Mouse (Mus musculus) liver, embryonic 11.5 days (tissue): ENCODE measurements around the gene Zfp764. TPM values are rescaled to one million over a fixed set of nuclear protein-coding genes. Genes with fewer than 3 reads are reported as not detected.
"Not testable (repeated sequence)": the region's sequence is repeated elsewhere in the genome, so short reads cannot be mapped to it uniquely, and the experiment has no call there.

Experiments used
- ATAC-seq: fragments of 200-750 bp; cut with Nextera tagmentation; replicated peaks from 2 replicates; pipeline ENCODE4 v1.8.0; 2017; ENCODE audit warnings: moderate number of reproducible peaks, mild to moderate bottlenecking, moderate TSS enrichment, moderate library complexity; ENCODE audit not compliant: low FRiP score
- DNase-seq: peaks from one replicate; pipeline ENCODE4 v3.0.0-alpha.2; 2017; ENCODE audit warnings: low spot score
- H3K27ac ChIP-seq: fragments of 300-500 bp; sonication (generic); 2 replicates; pipeline ENCODE4 v1.5.1; 2014; ENCODE audit warnings: mild to moderate bottlenecking, low read depth, low read length, control low read depth
- H3K27me3 ChIP-seq: fragments of 300-500 bp; sonication (generic); replicated peaks from 2 replicates; pipeline ENCODE4 v1.6.1; 2014; ENCODE audit warnings: low read length, mixed read lengths; ENCODE audit not compliant: control insufficient read depth, insufficient read depth
- H3K36me3 ChIP-seq: fragments of 300-500 bp; sonication (generic); 2 replicates; pipeline ENCODE4 v1.6.1; 2014; ENCODE audit warnings: mild to moderate bottlenecking, low read length, moderate library complexity, mixed read lengths; ENCODE audit not compliant: control insufficient read depth, insufficient read depth
- H3K4me1 ChIP-seq: fragments of 300-500 bp; sonication (generic); replicated peaks from 2 replicates; pipeline ENCODE4 v1.6.1; 2014; ENCODE audit warnings: low read length, mixed read lengths; ENCODE audit not compliant: control insufficient read depth, insufficient read depth
- H3K4me2 ChIP-seq: fragments of 300-500 bp; sonication (generic); 2 replicates; pipeline ENCODE4 v1.6.1; 2014; ENCODE audit warnings: mild to moderate bottlenecking, control low read depth, moderate library complexity
- H3K4me3 ChIP-seq: fragments of 300-500 bp; sonication (generic); 2 replicates; pipeline ENCODE4 v1.5.1; 2014; ENCODE audit warnings: low read depth, low read length, control low read depth
- H3K9ac ChIP-seq: fragments of 300-500 bp; sonication (generic); 2 replicates; pipeline ENCODE4 v1.6.1; 2014; ENCODE audit warnings: low read depth, low read length, control low read depth
- H3K9me3 ChIP-seq: fragments of 300-500 bp; sonication (generic); 2 replicates; pipeline ENCODE4 v1.6.1; 2016; ENCODE audit warnings: low read length, inconsistent platforms, mixed read lengths; ENCODE audit not compliant: control insufficient read depth
- WGBS: fragments of 180-500 bp; shearing (Covaris S2); extraction: QIAGEN DNeasy Blood & Tissue Kit; methylation state at CpG from one replicate; pipeline ENCODE4 v1.1.7; 2014; 5-methylcytosine and 5-hydroxymethylcytosine counted together
- polyA plus RNA-seq: library from polyadenylated mRNA; unstranded; fragments of >200 nt; fragmentation: Nextera tagmentation; extraction: Ambion mirVana; gene quantifications from 2 replicates; pipeline ENCODE4 v1.2.1, GENCODE M21; 2014

Zfp764 gene
- polyA plus RNA-seq, 1 experiment from 2014 or later = 4.8 TPM

- Histone ChIP-seq H3K4me1 (peaks cover 4% of the 10 kb centered on the region; the same call in 1 of the 2 replicates), H3K4me3 (no peak overlapping the region), H3K27ac (no peak overlapping the region), H3K9me3 (no peaks in the 10 kb centered on the region), H3K4me2 (no peak overlapping the region), H3K27me3 (no peaks in the 10 kb centered on the region), H3K36me3 (0 out of 2 replicates have a peak, but pooled peaks cover 3% of the 10 kb centered on the region), H3K9ac (no peak overlapping the region)
- ATAC-seq (no peak), DNase-seq (no peak)
- WGBS = 58% methylated on average over 3 of the region's 3 CpGs
Measured at GRCm38 (mm10) chr7:127400355-127400754, 6.3 kb downstream of the Zfp764 start.

DNA sequence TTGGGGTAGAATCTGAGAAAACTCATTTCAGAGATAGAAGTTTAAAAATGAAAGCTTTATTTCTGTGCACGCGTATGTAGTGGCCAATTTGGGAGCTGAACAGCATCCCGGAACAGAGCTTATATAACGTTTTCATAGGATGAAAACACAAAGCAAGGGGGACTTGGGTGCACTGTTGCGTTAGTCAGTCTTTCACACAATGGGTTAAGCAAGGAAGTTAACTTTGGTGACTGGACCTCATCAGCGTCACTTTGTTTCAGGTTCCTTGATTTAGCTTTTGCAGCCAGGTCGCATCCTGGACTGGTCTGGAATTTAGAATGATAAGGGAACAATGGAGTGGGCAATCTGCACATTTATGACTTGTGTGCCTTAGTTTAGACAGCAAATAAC is 12.7 kb downstream of the Zfp764 start:
- H3K4me3 ChIP-seq = peak overlapping the region; percentile 78
- 0 out of 2 replicates have a peak overlapping the region, but pooled peaks have one; percentile 88 for H3K27ac ChIP-seq
- 22% methylated on average over 7 of the region's 7 CpGs for WGBS
- H3K9ac ChIP-seq = peak overlapping the region; percentile 64
- H3K36me3 ChIP-seq = peaks cover 3% of the 10 kb centered on the region; the same call in 1 of the 2 replicates
- peaks cover 9% of the 10 kb centered on the region for H3K4me1 ChIP-seq
- no peaks in the 10 kb centered on the region for H3K27me3 ChIP-seq
- no peak for ATAC-seq
- H3K4me2 ChIP-seq = peak overlapping the region; percentile 89
- DNase-seq = no peak
- H3K9me3 ChIP-seq = no peaks in the 10 kb centered on the region

DNA sequence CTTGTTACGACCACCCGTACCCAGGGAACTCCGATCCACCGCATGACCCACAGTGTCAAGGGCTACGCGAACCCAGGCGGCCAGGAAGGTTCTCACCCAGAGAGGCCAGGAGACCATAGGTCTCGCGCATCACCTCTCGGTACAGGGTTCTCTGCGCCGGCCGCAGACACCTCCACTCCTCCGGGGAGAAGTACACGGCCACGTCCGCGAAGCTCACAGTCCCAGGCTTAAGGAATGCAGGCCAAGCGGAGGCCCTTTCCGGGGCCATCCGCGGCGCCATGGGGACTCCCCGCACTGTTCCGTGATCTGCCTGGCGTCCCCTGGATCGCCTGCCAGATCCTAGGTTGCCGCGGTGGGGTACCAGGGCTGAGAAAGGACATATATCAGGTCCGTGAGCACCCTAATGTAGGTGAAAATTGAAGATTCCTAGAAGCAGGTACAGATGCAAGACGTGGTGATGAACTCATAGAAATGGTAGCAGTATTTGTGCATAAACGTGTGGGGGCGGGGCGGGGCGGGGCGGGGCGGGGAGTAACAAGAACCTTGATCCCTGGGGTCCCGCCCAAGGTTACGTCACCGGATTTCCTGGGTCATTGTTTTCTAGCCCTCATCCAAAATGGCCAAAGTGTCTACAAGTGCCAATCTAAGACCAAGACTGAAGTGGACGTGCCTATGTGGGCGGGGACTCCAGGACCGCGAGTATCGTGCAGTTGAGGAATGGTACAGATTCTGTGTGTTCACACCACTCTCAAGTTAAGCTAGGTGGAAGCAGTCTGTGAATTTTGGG is 13.3 kb downstream of the Zfp764 start, which contains the start of gene E430018J23Rik:
E430018J23Rik (minus strand) TSS at position 473 of the 787 bp plus-strand sequence.
- Histone ChIP-seq H3K4me3 (peak within 1 kb of the TSS; percentile 78), H3K36me3 (peaks cover 3% of the 10 kb centered on the region; the same call in 1 of the 2 replicates), H3K27me3 (no peaks in the 10 kb centered on the region), H3K9me3 (no peaks in the 10 kb centered on the region), H3K4me2 (peak within 1 kb of the TSS; percentile 89), H3K27ac (peak within 1 kb of the TSS; percentile 88), H3K9ac (peak within 1 kb of the TSS; percentile 89), H3K4me1 (peaks cover 9% of the 10 kb centered on the region)
- ATAC-seq (peak; percentile 92), DNase-seq (peak; percentile 93)
- WGBS = under 1% methylated on average over 45 of the region's 45 CpGs

DNA sequence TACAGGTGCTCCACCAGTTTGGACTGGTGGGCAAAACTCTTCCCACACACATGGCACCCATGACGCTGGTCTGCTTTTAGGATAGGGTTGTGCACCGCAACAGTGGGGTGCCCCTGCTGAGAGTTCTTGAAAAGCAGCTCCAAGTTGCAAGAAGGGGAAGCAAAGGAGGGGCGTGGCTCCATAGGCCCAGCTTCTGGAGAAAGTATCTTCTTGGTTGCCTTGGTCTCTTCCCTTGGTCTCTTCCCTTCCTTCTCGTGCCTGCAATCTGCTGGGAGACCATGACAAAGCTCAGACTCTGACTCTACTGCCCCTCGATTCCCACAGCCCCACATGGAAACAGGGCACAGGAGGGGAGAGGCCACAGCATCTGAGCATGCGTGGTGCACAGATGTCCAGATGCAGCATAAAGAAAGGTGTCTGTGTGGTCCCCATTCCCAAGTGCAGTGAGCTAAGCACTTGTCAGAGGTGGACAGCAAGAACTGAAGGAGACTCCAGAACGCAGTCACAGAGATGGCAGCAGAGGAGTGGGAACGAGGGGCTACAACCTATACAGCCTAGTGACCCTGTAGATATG is 14.3 kb downstream of the Zfp764 start:
- DNase-seq (no peak), ATAC-seq (no peak; the same call in 1 of the 2 replicates)
- H3K4me1 ChIP-seq = peaks cover 9% of the 10 kb centered on the region
- H3K27me3 ChIP-seq = no peaks in the 10 kb centered on the region
- H3K36me3 ChIP-seq = peaks cover 3% of the 10 kb centered on the region; the same call in 1 of the 2 replicates
- H3K27ac ChIP-seq = no peak overlapping the region
- peak overlapping the region; percentile 89 for H3K4me2 ChIP-seq
- peak overlapping the region; percentile 78 for H3K4me3 ChIP-seq
- 78% methylated on average over 8 of the region's 8 CpGs for WGBS
- peak overlapping the region; percentile 89 for H3K9ac ChIP-seq
- no peaks in the 10 kb centered on the region for H3K9me3 ChIP-seq

- H3K36me3 ChIP-seq = peaks cover 3% of the 10 kb centered on the region; the same call in 1 of the 2 replicates
- no peak overlapping the region for H3K4me2 ChIP-seq
- no peak overlapping the region for H3K4me3 ChIP-seq
- peaks cover 9% of the 10 kb centered on the region for H3K4me1 ChIP-seq
- H3K27me3 ChIP-seq = no peaks in the 10 kb centered on the region
- H3K27ac ChIP-seq = no peak overlapping the region
- H3K9me3 ChIP-seq = no peaks in the 10 kb centered on the region
- 94% methylated on average over 16 of the region's 16 CpGs for WGBS
- no peak for DNase-seq
- no peak for ATAC-seq
- no peak overlapping the region for H3K9ac ChIP-seq
Measured at GRCm38 (mm10) chr7:127391538-127391937, 15.1 kb downstream of the Zfp764 start.

DNA sequence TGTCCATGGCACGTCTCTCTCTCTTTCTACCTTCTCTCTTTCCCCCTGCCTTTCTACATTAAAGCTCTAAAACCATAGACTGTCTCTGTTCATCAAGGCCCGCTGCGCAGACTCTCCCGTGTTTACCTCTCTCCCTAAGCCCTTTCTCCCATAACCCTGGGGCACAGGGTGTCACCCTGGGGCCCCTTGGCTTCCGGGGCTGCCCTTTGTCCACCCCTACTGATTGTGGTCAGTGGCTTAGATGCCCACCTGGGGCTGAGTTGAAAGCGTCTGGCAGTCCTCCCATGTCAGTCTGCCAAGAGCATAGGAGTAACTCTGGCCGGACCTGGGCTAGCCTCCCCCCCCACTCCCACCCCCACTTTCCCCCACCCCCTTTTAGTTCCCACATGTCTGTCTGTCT is 16.3 kb downstream of the Zfp764 start:
- Histone ChIP-seq H3K9me3 (no peaks in the 10 kb centered on the region; the same call in 1 of the 2 replicates), H3K27me3 (no peaks in the 10 kb centered on the region), H3K36me3 (peaks cover 6% of the 10 kb centered on the region; the same call in 1 of the 2 replicates), H3K4me2 (no peak overlapping the region), H3K27ac (no peak overlapping the region), H3K4me3 (no peak overlapping the region), H3K4me1 (peaks cover 9% of the 10 kb centered on the region), H3K9ac (no peak overlapping the region)
- ATAC-seq = no peak
- DNase-seq = no peak
- WGBS = 76% methylated on average over 7 of the region's 7 CpGs

GRCm38 (mm10) chr7:127388201-127388600 is 18.4 kb downstream of the Zfp764 start:
- not testable (repeated sequence) for H3K27ac ChIP-seq, H3K9ac ChIP-seq, H3K9me3 ChIP-seq, H3K4me2 ChIP-seq, H3K4me1 ChIP-seq, H3K27me3 ChIP-seq, DNase-seq, H3K4me3 ChIP-seq, ATAC-seq
- H3K36me3 ChIP-seq = peaks cover 16% of the 10 kb centered on the region; the same call in 1 of the 2 replicates

DNA sequence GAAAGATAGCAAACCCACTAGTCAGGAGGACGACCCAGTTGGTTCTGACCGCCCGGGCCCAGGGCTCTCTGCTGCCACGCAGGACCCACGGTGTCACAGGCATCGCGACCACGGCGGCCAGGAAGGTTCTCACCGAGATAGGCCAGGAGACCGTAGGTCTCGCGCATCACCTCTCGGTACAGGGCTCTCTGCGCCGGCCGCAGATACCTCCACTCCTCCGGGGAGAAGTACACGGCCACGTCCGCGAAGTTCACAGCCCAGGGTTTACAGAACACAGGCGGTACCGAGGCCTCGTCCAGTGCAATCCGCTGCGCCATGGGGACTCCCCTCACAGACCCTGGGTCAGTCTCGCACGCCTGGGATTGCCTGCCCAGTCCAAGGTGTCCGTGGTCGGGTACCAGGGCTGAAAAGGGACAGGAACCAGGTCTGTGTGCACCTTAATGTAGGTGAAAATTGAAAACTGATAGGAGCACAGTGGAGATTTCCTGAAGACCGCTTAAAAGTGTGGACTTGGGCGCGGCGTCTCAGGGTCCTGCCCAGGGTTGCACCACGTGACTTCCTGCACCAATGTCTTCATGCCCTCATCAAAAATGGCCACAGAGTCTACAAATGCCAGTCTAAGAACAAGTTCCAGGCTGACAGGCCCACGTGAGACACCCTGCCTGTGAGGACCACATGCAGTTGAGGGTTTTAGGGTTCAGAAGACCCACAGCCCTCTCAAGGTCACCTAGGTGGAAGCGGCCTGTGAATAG is 19.8 kb downstream of the Zfp764 start, which contains the start of gene 9130019O22Rik:
9130019O22Rik (minus strand) TSS at position 526 of the 752 bp plus-strand sequence.
- H3K27ac ChIP-seq = no peak within 1 kb of the TSS; the same call in 1 of the 2 replicates
- DNase-seq = peak; percentile 76
- H3K9ac ChIP-seq = peak within 1 kb of the TSS; percentile 74
- peak; percentile 90 for ATAC-seq
- WGBS = 10% methylated on average over 38 of the region's 38 CpGs
- no peaks in the 10 kb centered on the region for H3K27me3 ChIP-seq
- peak within 1 kb of the TSS; percentile 85 for H3K4me2 ChIP-seq
- H3K9me3 ChIP-seq = no peaks in the 10 kb centered on the region; the same call in 1 of the 2 replicates
- peak within 1 kb of the TSS; percentile 66 for H3K4me3 ChIP-seq
- H3K36me3 ChIP-seq = peaks cover 16% of the 10 kb centered on the region; the same call in 1 of the 2 replicates
- no peaks in the 10 kb centered on the region for H3K4me1 ChIP-seq
